Mouse (Mus musculus): Measurements from ENCODE around the gene 2900026A02Rik.

DNA sequence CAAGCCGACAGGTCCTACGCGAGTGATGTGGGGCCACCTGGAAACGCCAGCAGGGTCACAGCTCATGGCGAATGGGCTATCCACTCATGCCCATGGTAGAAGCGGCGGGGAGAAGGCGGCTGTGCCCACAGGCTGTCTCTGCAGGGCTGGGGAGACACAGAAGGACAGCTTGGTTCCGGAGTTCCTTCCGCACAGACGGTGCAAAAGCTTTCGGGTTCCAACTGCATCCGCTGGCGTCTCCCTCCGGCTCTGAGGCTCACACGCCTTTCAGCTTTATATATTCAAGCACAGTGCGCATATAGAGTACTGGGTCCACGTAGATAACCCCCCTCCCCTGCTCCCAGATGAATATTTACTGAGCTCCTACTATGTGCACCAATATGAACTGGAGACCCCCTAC is 27.3 kb downstream of the 2900026A02Rik start:
- TF ChIP-seq CTCF (IDR thresholded peaks at IDR 0.05; ENCODE audit: low read depth) = no peak
- no peak for TF ChIP-seq EP300 (IDR thresholded peaks at IDR 0.05; ENCODE audit: low read depth)
